Mouse (Mus musculus) forebrain, embryonic 13.5 days (tissue): ENCODE results near the gene Cenpe. TPM values are rescaled to one million over a fixed set of nuclear protein-coding genes. Genes with fewer than 3 reads are reported as not detected.
"Not testable (repeated sequence)": the region's sequence is repeated elsewhere in the genome, so short reads cannot be mapped to it uniquely, and the experiment has no call there.

ENCODE experiments used
- ATAC-seq: fragments of 200-750 bp; cut with Nextera tagmentation; 2 replicates; pipeline ENCODE4 v1.8.0; 2017
- H3K27ac ChIP-seq: fragments of 300-500 bp; sonication (generic); 2 replicates; pipeline ENCODE4 v1.5.1; 2015; ENCODE audit warnings: inconsistent platforms, mild to moderate bottlenecking, moderate library complexity
- H3K27me3 ChIP-seq: fragments of 300-500 bp; sonication (generic); 2 replicates; pipeline ENCODE4 v1.6.1; 2015; ENCODE audit warnings: mild to moderate bottlenecking, inconsistent platforms
- H3K36me3 ChIP-seq: fragments of 300-500 bp; sonication (generic); 2 replicates; pipeline ENCODE4 v1.6.1; 2015; ENCODE audit warnings: mild to moderate bottlenecking, inconsistent platforms; ENCODE audit not compliant: poor library complexity, severe bottlenecking
- H3K4me1 ChIP-seq: fragments of 300-500 bp; sonication (generic); 2 replicates; pipeline ENCODE4 v1.6.1; 2015; ENCODE audit warnings: inconsistent platforms
- H3K4me2 ChIP-seq: fragments of 300-500 bp; sonication (generic); 2 replicates; pipeline ENCODE4 v1.6.1; 2015; ENCODE audit warnings: inconsistent platforms, mild to moderate bottlenecking, moderate library complexity
- H3K4me3 ChIP-seq: fragments of 300-500 bp; sonication (generic); 2 replicates; pipeline ENCODE4 v1.5.1; 2015; ENCODE audit warnings: mild to moderate bottlenecking, inconsistent platforms
- H3K9ac ChIP-seq: fragments of 300-500 bp; sonication (generic); 2 replicates; pipeline ENCODE4 v1.6.1; 2015; ENCODE audit warnings: mild to moderate bottlenecking, inconsistent platforms
- H3K9me3 ChIP-seq: fragments of 300-500 bp; sonication (generic); replicated peaks from 2 replicates; pipeline ENCODE4 v1.6.1; 2016; ENCODE audit warnings: inconsistent platforms
- WGBS: fragments of 180-500 bp; shearing (Covaris S2); methylation state at CpG from one replicate; pipeline ENCODE4 v1.1.7; 2015; 5-methylcytosine and 5-hydroxymethylcytosine counted together
- polyA plus RNA-seq: library from polyadenylated mRNA; unstranded; fragments of >200 nt; fragmentation: Nextera tagmentation; extraction: Ambion mirVana; gene quantifications from 2 replicates; pipeline ENCODE4 v1.2.1, GENCODE M21; 2015

The Cenpe gene
- polyA plus RNA-seq = 30.0 and 31.8 TPM in 2 replicates

DNA sequence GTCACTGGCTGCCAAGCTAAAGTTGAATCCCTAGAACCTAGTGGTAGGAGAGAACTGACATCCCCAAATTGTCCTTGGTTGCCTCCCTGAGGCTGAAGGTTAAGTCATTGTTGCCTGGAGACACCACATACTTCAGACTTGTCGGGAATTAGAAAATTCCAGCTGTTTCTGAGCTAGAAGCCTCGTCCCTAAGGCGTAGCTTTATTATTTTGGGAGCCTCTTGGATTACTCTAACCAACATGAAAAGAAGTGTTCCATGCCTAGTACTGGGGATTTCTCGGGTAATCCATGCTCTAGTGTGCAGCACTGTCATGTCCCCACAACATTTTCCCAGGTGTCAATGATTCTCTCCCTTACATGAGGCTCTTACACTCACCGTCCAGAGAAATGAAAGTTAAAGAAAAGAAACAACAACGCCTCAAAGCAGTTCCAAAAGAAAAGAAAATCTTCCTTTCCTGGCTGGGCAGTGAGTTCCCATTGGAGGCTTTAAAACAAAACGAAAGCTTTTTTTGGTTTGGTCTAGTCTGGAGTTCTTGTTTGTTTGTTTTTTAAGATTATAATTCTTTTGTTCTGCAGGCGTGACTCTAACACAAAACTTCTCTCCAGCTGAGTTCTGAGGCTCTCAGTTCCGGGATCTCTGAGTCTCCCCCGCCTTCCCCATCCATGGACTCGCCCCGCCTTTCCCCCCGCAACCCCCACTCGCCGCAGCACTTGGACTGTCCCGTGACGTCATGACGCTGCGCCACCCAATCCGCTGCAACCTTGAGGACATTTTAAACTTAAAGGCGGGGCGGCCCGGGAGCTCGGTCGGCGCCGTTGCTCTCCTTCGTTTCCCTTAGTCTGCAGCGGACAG is at the start of gene Cenpe:
Gene Cenpe, plus strand, starts transcription at position 733 of the 853 bp plus-strand sequence.
- Histone ChIP-seq H3K4me1 (peaks cover 20% of the 10 kb centered on the region), H3K4me3 (peak within 1 kb of the TSS; percentile 73), H3K27ac (no peak within 1 kb of the TSS; the same call in 1 of the 2 replicates), H3K9me3 (no peaks in the 10 kb centered on the region), H3K4me2 (peak within 1 kb of the TSS; percentile 66), H3K27me3 (no peaks in the 10 kb centered on the region), H3K9ac (peak within 1 kb of the TSS; percentile 71), H3K36me3 (peaks cover 12% of the 10 kb centered on the region)
- ATAC-seq = peak; percentile 98
- 4% methylated on average over 29 of the region's 29 CpGs for WGBS

GRCm38 (mm10) chr3:135171898-135172446 is 40.4 kb upstream of the Cenpe start:
- WGBS = 51% methylated on average over 3 of the region's 3 CpGs
- H3K36me3 ChIP-seq = no peaks in the 10 kb centered on the region
- no peak overlapping the region for H3K4me2 ChIP-seq

DNA sequence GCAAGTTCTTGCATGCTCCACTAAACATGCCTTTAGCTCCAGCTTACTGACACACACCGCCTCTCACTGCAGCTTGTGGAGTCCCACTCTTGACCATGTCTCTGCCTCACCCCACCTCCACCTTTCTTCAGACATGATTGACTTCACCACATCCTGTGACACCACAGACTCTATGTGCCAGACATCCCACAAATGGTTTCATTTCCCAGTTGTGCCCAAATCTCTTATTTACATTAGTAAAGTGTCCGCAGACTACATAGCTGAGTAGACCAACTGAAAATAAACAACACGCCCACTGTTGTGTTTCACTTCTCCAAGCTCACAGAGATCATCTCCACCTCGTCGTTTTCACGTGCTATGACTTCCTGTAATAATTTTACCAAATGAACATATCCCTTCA is 20.5 kb upstream of the Cenpe start:
- no peak for ATAC-seq

More at GRCm38 (mm10) chr3:135171898-135172446, 40.4 kb upstream of the Cenpe start:
- H3K4me3 ChIP-seq = no peak overlapping the region
- no peak for ATAC-seq
- H3K9ac ChIP-seq = no peak overlapping the region
- no peak overlapping the region for H3K27ac ChIP-seq
- no peaks in the 10 kb centered on the region for H3K27me3 ChIP-seq
- no peaks in the 10 kb centered on the region for H3K4me1 ChIP-seq
- H3K9me3 ChIP-seq = no peaks in the 10 kb centered on the region

DNA sequence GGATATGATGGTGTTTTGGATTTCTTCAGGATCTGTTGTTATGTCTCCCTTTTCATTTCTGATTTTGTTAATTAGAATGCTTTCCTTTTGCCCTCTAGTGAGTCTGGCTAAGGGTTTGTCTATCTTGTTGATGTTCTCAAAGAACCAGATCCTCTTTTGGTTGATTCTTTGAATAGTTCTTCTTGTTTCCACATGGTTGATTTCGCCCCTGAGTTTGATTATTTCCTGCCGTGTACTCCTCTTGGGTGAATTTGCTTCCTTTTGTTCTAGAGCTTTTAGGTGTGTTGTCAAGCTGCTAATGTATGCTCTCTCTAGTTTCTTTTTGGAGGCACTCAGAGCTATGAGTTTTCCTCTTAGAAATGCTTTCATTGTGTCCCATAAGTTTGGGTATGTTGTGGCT is 14.3 kb upstream of the Cenpe start:
- not testable (repeated sequence) for H3K9ac ChIP-seq, ATAC-seq, H3K27me3 ChIP-seq, H3K27ac ChIP-seq, H3K9me3 ChIP-seq, H3K4me3 ChIP-seq, H3K36me3 ChIP-seq, H3K4me2 ChIP-seq, H3K4me1 ChIP-seq
- WGBS = 59% methylated on average over 2 of the region's 2 CpGs

More for the DNA sequence above, 20.5 kb upstream of the Cenpe start:
- no peaks in the 10 kb centered on the region for H3K27me3 ChIP-seq
- H3K9ac ChIP-seq = no peak overlapping the region
- H3K4me1 ChIP-seq = no peaks in the 10 kb centered on the region
- H3K27ac ChIP-seq = no peak overlapping the region
- 86% methylated on average over 6 of the region's 6 CpGs for WGBS
- H3K4me3 ChIP-seq = no peak overlapping the region
- H3K36me3 ChIP-seq = no peaks in the 10 kb centered on the region
- H3K9me3 ChIP-seq = no peaks in the 10 kb centered on the region
- no peak overlapping the region for H3K4me2 ChIP-seq

DNA sequence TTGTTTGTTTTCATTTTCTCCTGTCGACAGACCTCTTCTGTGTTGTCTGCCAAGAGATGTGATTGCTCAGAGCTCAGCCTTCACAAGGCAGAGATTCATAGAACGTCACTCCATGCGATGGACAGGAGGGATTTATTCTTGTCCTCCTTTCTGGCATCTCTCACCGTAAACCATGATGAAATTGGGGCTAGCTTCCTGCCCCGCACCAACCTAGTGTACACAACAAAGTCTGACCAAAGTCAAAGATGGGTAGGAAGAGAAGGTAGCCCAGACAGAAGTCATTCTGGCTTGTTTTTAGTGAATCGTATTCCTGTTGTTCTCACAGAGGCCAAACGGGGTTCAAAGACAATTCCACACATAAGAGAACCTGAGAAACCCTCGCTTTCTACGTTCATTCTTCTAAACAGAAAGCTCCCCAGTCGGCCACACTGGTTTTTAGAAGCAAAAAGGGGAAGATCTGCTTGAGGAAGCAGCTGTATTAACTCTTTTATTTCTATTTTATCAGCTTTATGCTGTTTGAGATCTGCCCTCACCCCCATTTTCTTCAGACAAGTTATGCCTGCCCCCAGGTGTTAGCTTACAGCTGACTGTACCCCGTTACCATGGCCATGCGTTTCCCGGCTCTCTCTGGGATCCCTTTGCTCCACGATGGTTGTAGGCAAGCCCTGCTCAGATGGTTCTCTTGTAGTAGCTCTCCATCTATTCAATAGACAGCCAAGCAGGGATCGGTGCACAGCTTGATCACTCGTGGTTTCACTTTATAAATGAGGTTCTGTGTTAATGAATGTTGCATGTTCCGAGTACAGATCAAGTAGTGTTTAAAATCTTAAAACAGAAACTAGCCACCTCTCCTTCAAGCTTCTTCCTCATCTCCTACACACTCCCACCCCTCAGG is 11.7 kb upstream of the Cenpe start:
- H3K9ac ChIP-seq = no peak overlapping the region
- no peak overlapping the region for H3K27ac ChIP-seq
- no peaks in the 10 kb centered on the region for H3K4me1 ChIP-seq
- 84% methylated on average over 17 of the region's 17 CpGs for WGBS
- H3K9me3 ChIP-seq = no peaks in the 10 kb centered on the region
- H3K36me3 ChIP-seq = no peaks in the 10 kb centered on the region
- H3K4me2 ChIP-seq = no peak overlapping the region
- H3K4me3 ChIP-seq = no peak overlapping the region
- ATAC-seq = no peak
- no peaks in the 10 kb centered on the region for H3K27me3 ChIP-seq

GRCm38 (mm10) chr3:135206621-135207020 is 5.7 kb upstream of the Cenpe start:
- no peaks in the 10 kb centered on the region for H3K9me3 ChIP-seq
- no peaks in the 10 kb centered on the region for H3K27me3 ChIP-seq
- ATAC-seq = peak; percentile 75
- H3K27ac ChIP-seq = no peak overlapping the region
- H3K4me3 ChIP-seq = no peak overlapping the region
- 0 out of 2 replicates have a peak, but pooled peaks cover 3% of the 10 kb centered on the region for H3K4me1 ChIP-seq
- no peak overlapping the region for H3K4me2 ChIP-seq
- H3K36me3 ChIP-seq = no peaks in the 10 kb centered on the region
- 45% methylated on average over 4 of the region's 4 CpGs for WGBS
- no peak overlapping the region for H3K9ac ChIP-seq

- WGBS = under 1% methylated on average over 26 of the region's 26 CpGs
Observed at GRCm38 (mm10) chr3:135212658-135213350, 467 bp downstream of the Cenpe start.

GRCm38 (mm10) chr3:135232058-135232457 is 19.7 kb downstream of the Cenpe start:
- H3K4me1 ChIP-seq = no peaks in the 10 kb centered on the region
- no peak overlapping the region for H3K4me2 ChIP-seq
- no peaks in the 10 kb centered on the region for H3K27me3 ChIP-seq
- WGBS = 83% methylated on average over 3 of the region's 3 CpGs
- no peak overlapping the region for H3K27ac ChIP-seq
- no peak overlapping the region for H3K9ac ChIP-seq
- no peak for ATAC-seq
- peaks cover 66% of the 10 kb centered on the region for H3K36me3 ChIP-seq
- H3K9me3 ChIP-seq = no peaks in the 10 kb centered on the region
- no peak overlapping the region for H3K4me3 ChIP-seq

More at GRCm38 (mm10) chr3:135212658-135213350, 467 bp downstream of the Cenpe start:
- ATAC-seq = peak; percentile 12; the same call in 1 of the 2 replicates
- no peak overlapping the region for H3K27ac ChIP-seq
- H3K4me2 ChIP-seq = peak overlapping the region; percentile 66
- peak overlapping the region; percentile 71 for H3K9ac ChIP-seq
- H3K36me3 ChIP-seq = peaks cover 18% of the 10 kb centered on the region
- H3K27me3 ChIP-seq = no peaks in the 10 kb centered on the region
- H3K9me3 ChIP-seq = no peaks in the 10 kb centered on the region
- H3K4me3 ChIP-seq = peak overlapping the region; percentile 73
- peaks cover 20% of the 10 kb centered on the region for H3K4me1 ChIP-seq

DNA sequence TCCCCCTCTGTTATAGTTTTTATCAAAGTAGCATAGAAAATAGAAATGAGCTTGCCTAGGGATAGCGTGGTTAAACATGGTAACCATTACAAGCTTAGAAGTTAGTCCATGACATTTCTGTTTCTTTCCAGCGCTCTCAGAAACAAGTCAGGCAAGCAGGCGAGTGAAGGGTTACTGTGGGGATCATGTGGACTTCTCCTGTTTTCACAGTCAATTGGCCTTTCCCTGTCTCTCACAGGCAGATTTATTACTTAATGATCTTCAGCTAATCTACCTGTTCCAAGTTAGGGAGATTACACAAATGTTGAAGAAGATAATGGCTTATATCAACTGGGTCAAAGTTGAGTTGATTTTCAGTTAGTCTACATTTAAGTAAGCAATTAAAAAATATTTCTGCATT is 20.1 kb downstream of the Cenpe start:
- no peaks in the 10 kb centered on the region for H3K4me1 ChIP-seq
- no peak overlapping the region for H3K27ac ChIP-seq
- no peak overlapping the region for H3K4me3 ChIP-seq
- H3K36me3 ChIP-seq = peaks cover 70% of the 10 kb centered on the region
- H3K4me2 ChIP-seq = no peak overlapping the region
- H3K27me3 ChIP-seq = no peaks in the 10 kb centered on the region
- ATAC-seq = no peak
- WGBS = 94% methylated on average over 3 of the region's 3 CpGs
- no peak overlapping the region for H3K9ac ChIP-seq
- no peaks in the 10 kb centered on the region for H3K9me3 ChIP-seq

DNA sequence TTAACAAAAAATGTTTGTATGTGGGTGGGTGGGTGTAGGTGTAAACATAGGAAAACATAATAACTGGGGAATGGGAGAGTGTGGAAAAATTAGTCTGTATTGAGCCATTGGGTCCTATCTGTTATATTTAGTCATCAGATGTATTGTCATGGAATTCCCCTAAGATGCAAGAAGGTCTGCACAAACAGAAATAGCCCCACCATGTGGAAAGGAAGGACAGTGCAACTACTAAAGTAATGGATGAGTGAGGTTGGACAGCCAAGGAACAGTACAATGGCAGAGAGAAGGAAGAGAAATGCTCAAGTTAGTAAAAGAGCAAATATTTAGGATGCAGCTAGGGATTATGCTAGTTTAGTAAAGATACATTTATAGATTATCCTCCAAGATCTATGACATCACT is 33.4 kb downstream of the Cenpe start:
- no peak for ATAC-seq
- H3K4me3 ChIP-seq = no peak overlapping the region

DNA sequence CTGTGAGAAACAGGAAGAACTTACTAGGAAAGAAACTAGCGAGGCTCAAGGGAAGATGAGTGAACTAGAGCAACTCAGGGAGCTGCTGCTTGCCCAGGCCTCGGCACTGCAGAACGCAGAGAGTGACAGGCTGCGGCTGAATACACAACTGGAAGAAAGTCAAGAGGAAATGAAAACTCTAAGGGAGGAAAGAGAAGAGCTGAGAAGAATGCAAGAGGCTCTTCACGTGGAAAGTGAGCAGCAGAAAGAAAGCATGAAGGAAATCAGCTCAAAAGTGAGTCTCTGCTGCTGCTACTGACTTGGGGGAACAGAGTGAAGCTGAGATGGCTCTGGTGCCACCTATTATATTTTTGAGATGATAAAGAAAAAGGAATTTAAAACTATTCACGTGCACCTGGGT is 34.5 kb downstream of the Cenpe start:
- H3K4me2 ChIP-seq = no peak overlapping the region
- no peak overlapping the region for H3K9ac ChIP-seq
- ATAC-seq = no peak
- H3K9me3 ChIP-seq = no peaks in the 10 kb centered on the region
- H3K27ac ChIP-seq = no peak overlapping the region
- H3K36me3 ChIP-seq = peaks cover 90% of the 10 kb centered on the region
- 94% methylated on average over 6 of the region's 6 CpGs for WGBS
- no peak overlapping the region for H3K4me3 ChIP-seq
- H3K4me1 ChIP-seq = no peaks in the 10 kb centered on the region
- no peaks in the 10 kb centered on the region for H3K27me3 ChIP-seq

More for the DNA sequence above, 33.4 kb downstream of the Cenpe start:
- Histone ChIP-seq H3K9me3 (no peaks in the 10 kb centered on the region), H3K27me3 (no peaks in the 10 kb centered on the region), H3K27ac (no peak overlapping the region), H3K9ac (no peak overlapping the region), H3K4me2 (no peak overlapping the region), H3K4me1 (no peaks in the 10 kb centered on the region), H3K36me3 (peaks cover 88% of the 10 kb centered on the region)
